Mouse (Mus musculus) spleen, adult 2 months (tissue): ENCODE data around the gene Mta2.

Experiments used
- CTCF ChIP-seq: fragments of 200-500 bp; IDR thresholded peaks from 2 replicates; pipeline ENCODE4 v1.5.1; 2011; ENCODE audit warnings: mild to moderate bottlenecking, inconsistent platforms; ENCODE audit not compliant: insufficient read depth, insufficient read length, insufficient replicate concordance; ENCODE audit errors: extremely low read depth
- POLR2A ChIP-seq: fragments of 200-500 bp; IDR thresholded peaks from 2 replicates; pipeline ENCODE4 v1.6.1; 2011; ENCODE audit warnings: low read depth, low read length, inconsistent platforms

DNA sequence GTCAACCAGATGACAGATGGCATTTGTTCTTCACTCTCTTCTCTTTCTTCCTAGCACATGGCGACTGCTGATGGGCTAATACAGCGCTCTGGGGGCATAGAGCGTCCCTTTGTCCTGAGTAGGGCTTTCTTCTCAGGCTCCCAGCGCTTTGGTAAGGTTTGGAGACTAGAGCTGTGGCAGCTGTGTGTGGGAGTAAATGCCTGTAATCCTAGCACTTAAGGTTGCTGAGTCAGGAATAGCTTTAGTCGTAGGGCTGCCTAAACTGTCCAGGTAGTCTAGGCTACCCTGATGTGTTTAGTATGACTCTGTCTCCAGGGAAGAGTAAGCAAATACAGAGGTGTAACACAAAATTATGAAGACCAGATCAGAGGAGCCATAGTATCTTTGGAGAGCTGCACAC is 29.9 kb upstream of the Mta2 start:
- TF ChIP-seq CTCF (no peak), POLR2A (no peak)
